Mouse (Mus musculus): Measurements from ENCODE around the gene Sox5. TPM values are rescaled to one million over a fixed set of nuclear protein-coding genes. Genes with fewer than 3 reads are reported as not detected.
"Not testable (repeated sequence)": the region's sequence is repeated elsewhere in the genome, so short reads cannot be mapped to it uniquely, and the experiment has no call there.

Gene Sox5
- total RNA-seq, 1 experiment from 2014 or later = 0.67 TPM

- ATAC-seq (replicated peaks; ENCODE audit: insufficient number of reproducible peaks, low FRiP score, low TSS enrichment, poor library complexity, severe bottlenecking) = no peak
These were observed 484.6 kb downstream of the Sox5 start for GRCm38 (mm10) chr6:144297131-144297530.

DNA sequence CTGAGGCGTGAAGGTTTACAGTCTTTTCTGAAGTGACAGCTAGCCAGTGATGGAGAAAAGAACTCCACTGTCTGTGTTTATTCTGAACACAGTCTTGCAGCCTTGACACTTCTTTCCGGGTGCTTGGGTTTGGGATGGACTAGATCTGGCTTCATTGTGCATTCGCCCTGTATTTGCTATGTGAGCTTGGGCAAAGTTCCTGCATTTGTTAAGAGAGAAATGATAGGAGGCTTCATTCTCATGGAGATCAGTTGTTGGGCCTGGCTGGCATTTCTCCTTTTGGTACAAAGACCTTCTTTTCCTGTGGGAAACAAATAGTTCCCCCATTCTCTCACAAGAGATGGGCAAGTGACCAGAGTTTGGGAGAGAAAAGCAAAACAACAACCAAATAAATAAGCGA lies 490.3 kb downstream of the Sox5 start:
- no peak for ATAC-seq (replicated peaks; ENCODE audit: insufficient number of reproducible peaks, low FRiP score, low TSS enrichment, poor library complexity, severe bottlenecking)

DNA sequence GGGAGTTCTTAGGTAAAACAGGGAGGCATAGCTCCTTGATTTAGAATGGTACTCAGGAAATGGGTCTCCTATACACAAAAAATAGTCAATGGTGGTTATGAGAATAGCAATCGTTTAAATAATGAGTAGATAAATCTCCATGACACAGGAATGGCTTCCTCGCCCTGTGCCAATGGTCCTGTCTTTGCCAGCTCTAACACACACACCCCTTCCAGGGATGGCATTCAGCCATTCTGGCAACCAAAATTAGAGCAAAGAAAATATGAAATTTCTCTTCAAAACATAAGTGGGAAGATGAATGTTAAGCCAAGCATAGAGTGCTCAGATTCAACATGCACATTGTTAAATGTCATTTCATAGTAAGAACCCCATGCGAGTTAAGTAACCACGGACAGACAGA lies 495.7 kb downstream of the Sox5 start:
- ATAC-seq (replicated peaks; ENCODE audit: insufficient number of reproducible peaks, low FRiP score, low TSS enrichment, poor library complexity, severe bottlenecking) = no peak

GRCm38 (mm10) chr6:144283191-144283590 lies 498.6 kb downstream of the Sox5 start:
- ATAC-seq (replicated peaks; ENCODE audit: insufficient number of reproducible peaks, low FRiP score, low TSS enrichment, poor library complexity, severe bottlenecking) = no peak

- ATAC-seq (replicated peaks; ENCODE audit: insufficient number of reproducible peaks, low FRiP score, low TSS enrichment, poor library complexity, severe bottlenecking) = no peak
These were observed 499.0 kb downstream of the Sox5 start for GRCm38 (mm10) chr6:144282756-144283155.

- ATAC-seq (replicated peaks; ENCODE audit: insufficient number of reproducible peaks, low FRiP score, low TSS enrichment, poor library complexity, severe bottlenecking) = no peak
These were observed 500.1 kb downstream of the Sox5 start for GRCm38 (mm10) chr6:144281661-144282060.

- no peak for ATAC-seq (replicated peaks; ENCODE audit: insufficient number of reproducible peaks, low FRiP score, low TSS enrichment, poor library complexity, severe bottlenecking)
These were observed 503.2 kb downstream of the Sox5 start for GRCm38 (mm10) chr6:144278505-144279053.

DNA sequence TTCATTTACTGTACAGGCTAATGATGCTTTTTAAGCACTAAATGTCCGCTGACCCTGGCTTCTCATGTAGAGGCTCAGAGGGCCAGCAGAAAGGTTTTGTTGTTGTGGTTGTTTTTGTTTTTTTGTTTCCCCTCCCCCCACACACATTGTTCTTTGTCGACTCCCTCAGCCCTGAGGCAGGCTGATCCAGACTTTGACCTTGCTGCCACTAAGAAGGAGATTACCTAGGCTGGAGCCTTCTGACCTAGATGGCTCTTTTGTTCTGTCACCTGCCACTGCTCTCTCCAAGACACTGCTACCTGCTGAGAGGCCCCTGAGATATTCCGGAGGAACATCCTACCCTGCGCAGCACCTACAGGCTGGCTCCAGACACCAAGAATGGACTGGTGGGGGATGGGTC lies 508.4 kb downstream of the Sox5 start:
- not testable (repeated sequence) for ATAC-seq (replicated peaks; ENCODE audit: insufficient number of reproducible peaks, low FRiP score, low TSS enrichment, poor library complexity, severe bottlenecking)

DNA sequence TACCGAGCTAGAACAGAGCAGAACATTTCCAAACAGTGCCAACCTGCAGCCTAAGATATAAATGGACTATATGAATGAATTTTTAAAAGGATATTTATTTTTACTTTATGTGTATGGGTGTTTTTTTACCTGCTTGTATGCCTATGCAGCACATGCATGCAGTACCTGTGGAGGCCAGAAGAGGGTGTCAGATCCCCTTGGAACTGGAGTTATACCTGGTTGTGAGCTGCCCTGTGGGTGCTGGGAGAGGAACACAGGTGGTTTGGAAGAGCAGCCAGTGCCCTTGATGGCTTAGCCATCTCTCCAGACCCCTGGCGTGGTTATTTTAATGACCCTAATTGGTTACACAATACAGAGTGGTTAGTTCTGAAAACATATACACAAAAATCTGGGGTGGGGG lies 510.5 kb downstream of the Sox5 start:
- no peak for ATAC-seq (replicated peaks; ENCODE audit: insufficient number of reproducible peaks, low FRiP score, low TSS enrichment, poor library complexity, severe bottlenecking)

DNA sequence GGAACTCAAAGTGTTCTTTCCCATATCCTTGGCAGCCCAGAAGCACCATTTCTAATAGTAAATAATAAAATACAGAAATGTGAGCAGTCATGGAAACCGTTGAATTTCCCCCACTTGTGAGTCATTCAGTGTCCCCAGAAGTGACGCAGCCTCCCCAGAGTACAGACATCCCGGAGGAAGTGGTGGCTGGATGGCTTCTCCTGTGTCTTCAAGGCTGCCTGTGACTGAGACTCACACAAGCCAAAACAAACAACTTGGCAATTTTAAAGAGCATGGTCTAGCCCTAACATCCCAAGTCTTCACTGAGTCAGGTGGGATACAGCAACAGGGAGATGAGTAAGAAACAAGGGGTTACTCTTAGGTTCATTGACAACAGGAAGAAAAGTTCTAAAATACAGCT lies 511.5 kb downstream of the Sox5 start:
- ATAC-seq (replicated peaks; ENCODE audit: insufficient number of reproducible peaks, low FRiP score, low TSS enrichment, poor library complexity, severe bottlenecking) = no peak

DNA sequence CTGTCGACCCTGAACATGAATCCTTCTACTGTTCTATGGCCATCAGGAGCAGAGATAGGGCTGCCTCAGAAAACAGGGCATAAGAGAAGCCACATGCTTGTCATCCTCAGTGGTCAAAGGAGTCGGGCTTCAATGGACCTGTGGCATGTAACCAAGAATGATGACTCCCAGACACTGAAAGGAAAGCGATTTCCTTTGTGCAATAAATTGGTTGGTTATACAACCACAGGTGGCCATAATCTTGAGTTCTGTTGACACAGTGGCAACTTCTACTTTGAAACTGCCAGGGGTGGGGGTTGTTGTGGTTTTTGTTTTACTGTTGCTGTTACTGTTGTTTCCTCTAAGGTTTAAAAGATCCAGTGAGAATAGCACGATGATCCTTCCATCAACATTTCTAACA lies 512.1 kb downstream of the Sox5 start:
- no peak for ATAC-seq (replicated peaks; ENCODE audit: insufficient number of reproducible peaks, low FRiP score, low TSS enrichment, poor library complexity, severe bottlenecking)

GRCm38 (mm10) chr6:144265752-144266151 lies 516.0 kb downstream of the Sox5 start:
- no peak for ATAC-seq (replicated peaks; ENCODE audit: insufficient number of reproducible peaks, low FRiP score, low TSS enrichment, poor library complexity, severe bottlenecking)

GRCm38 (mm10) chr6:144265004-144265403 lies 516.8 kb downstream of the Sox5 start:
- no peak for ATAC-seq (replicated peaks; ENCODE audit: insufficient number of reproducible peaks, low FRiP score, low TSS enrichment, poor library complexity, severe bottlenecking)

DNA sequence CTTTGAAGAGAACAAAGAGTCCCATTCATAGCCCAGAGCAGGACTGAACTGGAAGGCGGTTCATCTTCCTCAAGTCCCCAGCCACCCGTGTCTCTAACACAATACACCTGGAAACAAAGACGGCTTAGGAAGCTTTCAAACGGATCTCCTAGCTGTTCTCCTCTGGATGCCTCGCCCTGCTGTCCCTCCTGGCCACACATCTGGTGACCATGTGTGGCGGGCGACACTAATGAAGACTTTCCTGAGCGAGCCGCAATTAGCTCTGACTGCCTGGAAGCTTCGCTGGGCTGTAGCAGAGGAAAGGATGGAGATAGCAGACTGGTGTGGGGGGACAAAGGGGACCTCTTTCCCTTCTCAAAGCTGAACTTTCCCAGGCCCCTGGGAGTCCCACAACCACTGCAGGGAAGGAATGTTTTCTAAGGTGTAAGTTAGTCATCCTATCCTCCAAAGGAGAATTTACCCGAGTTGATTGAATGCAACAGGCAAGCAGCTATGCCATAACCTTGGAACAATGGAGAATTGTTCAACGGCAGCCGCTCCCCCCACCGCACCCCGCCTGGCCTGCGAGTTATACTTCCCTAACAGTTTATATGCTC lies 517.4 kb downstream of the Sox5 start:
- no peak for ATAC-seq (replicated peaks; ENCODE audit: insufficient number of reproducible peaks, low FRiP score, low TSS enrichment, poor library complexity, severe bottlenecking)

DNA sequence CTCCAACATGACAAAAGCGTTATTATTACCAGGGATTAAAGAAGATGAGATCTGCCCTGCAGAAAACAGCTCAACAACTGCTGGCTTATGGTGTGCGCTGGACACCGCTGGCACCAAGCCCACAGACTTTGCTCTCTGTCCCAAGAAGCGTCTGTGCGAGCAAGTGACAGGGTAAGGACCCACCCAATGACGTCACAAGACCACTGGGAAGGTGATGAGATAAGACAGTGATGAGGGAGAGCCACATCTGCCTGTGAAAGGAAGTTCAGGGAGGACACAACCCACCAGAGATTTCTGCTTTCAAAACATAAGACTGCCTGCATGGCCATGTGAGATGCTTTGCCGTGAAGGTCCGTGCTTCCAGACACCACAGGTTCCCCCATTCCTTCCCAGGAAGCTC lies 525.3 kb downstream of the Sox5 start:
- ATAC-seq (replicated peaks; ENCODE audit: insufficient number of reproducible peaks, low FRiP score, low TSS enrichment, poor library complexity, severe bottlenecking) = no peak

GRCm38 (mm10) chr6:144252191-144252718 lies 529.5 kb downstream of the Sox5 start:
- no peak for ATAC-seq (replicated peaks; ENCODE audit: insufficient number of reproducible peaks, low FRiP score, low TSS enrichment, poor library complexity, severe bottlenecking)

GRCm38 (mm10) chr6:144251222-144252170 lies 530.3 kb downstream of the Sox5 start:
- no peak for ATAC-seq (replicated peaks; ENCODE audit: insufficient number of reproducible peaks, low FRiP score, low TSS enrichment, poor library complexity, severe bottlenecking)

- no peak for ATAC-seq (replicated peaks; ENCODE audit: insufficient number of reproducible peaks, low FRiP score, low TSS enrichment, poor library complexity, severe bottlenecking)
These were observed 531.1 kb downstream of the Sox5 start for GRCm38 (mm10) chr6:144250625-144251181.

DNA sequence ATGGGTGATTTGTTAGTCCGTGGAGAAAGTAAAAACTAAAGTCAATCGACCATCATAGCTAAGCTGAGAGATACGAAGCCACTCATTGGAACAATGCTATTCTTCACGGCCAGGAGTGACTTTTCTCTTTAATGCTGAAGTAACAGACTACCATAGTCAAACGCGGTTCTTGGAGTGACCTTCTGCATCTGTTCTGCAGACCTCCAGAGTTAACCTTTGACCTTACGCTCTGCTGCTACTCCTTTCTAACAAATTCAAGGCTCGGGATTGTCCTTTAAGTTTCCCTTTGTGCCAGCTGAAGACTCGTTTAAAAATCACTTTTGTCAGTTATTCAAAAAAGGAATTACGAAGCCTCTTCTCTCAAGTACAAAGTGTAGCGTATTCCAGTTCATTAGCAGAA lies 545.2 kb downstream of the Sox5 start:
- no peak for ATAC-seq (replicated peaks; ENCODE audit: insufficient number of reproducible peaks, low FRiP score, low TSS enrichment, poor library complexity, severe bottlenecking)

All from monocyte, adult 5-6 weeks (primary cell).